Mouse (Mus musculus) ES-E14 (cell line): ENCODE data around the gene Slain2.

Experiments
- MAFK ChIP-seq: IDR thresholded peaks from 2 replicates; pipeline ENCODE4 v1.6.1; 2014; ENCODE audit warnings: mild to moderate bottlenecking, low read depth, low read length, inconsistent platforms; ENCODE audit not compliant: insufficient read depth
- ZC3H11A ChIP-seq: IDR thresholded peaks from 2 replicates; pipeline ENCODE4 v1.6.1; 2012; ENCODE audit warnings: low read depth, mild to moderate bottlenecking, inconsistent platforms, low read length, borderline replicate concordance
- ZNF384 ChIP-seq: IDR thresholded peaks from 2 replicates; pipeline ENCODE4 v1.6.1; 2012; ENCODE audit warnings: low read depth, low read length, inconsistent platforms

DNA sequence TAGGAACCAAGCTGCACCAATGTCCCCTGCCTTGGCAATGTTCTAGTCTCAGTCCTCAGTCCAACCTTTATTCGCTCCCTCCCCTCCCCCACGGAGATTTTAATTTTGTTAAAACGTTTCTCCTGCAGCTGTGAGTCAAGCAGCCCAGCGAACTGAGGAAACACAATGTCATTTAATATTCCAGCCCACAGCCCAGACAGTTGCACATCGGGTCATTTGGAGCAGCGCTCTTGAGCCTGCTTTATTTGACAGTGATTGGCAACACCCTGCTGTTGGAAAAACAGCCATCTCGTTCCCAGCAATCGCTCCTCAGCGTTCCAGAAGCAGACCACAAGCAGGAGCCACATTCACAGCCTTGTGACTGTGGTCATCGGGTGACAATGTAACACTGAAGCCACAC lies 81.3 kb downstream of the Slain2 start:
- no peak for TF ChIP-seq ZC3H11A
- no peak for TF ChIP-seq MAFK
- TF ChIP-seq ZNF384 = no peak
